Mouse (Mus musculus) kidney, adult 9 months (tissue): Measurements from ENCODE around the gene C2cd5.

ENCODE experiments used
- DNase-seq: peaks from one replicate; pipeline ENCODE4 v3.0.0; 2022

The C2cd5 gene

DNA sequence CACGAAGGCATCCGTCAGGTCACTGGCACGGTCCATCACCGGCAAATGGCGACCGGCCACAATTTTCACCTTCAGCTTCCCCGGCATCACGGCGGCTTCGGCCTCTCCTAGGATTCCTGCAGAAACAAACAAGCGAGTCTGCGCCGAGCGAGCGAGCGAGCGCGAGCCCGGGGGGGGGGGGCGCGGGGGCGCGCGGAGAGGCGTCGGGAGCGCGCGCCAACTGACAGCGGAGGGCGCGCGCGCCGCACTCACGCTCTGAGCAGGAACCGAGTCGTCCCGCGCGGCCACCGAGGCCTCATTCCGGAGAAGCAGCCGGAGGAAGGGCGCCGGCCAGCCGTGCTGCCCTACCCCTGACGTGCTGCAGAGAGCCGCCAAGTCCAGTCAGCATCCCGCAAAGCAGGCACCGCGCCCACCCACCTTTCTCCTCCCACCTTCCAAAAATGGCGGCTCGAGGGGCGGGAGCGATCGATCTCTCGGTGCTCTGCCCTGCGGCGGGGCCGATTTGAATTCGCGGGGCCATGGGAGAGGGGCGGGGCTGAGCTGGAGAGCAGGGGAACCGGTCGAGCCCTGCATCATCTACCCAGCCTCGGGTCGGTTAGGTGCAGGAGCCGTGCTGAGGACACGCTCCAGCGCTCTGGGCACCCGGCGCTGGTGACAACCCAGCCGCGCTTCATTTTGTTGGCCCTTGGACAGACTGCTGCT lies at the start of gene C2cd5:
Gene C2cd5 (minus strand): TSS at position 461 of the 702 bp plus-strand sequence.
- DNase-seq = peak; percentile 98

DNA sequence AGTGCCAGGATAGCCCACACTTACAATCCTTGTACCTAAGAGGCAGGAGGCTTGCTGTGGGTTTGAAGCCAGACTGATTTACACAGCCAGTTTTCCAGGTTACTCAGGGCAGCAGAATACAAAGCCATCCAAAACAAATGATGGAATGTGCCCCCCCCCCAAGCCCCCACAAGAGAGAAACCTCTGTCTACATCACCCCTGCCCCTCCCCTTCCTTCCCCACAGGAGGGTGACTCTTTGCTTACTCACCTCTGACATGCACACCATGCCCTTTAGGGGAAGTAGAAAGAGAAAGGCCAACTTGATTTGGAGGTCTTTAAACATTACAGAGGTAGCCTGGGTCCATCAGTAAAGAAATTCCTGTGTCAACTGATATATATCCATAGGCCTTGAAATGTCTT lies 48.9 kb upstream of the C2cd5 start:
- DNase-seq = no peak

DNA sequence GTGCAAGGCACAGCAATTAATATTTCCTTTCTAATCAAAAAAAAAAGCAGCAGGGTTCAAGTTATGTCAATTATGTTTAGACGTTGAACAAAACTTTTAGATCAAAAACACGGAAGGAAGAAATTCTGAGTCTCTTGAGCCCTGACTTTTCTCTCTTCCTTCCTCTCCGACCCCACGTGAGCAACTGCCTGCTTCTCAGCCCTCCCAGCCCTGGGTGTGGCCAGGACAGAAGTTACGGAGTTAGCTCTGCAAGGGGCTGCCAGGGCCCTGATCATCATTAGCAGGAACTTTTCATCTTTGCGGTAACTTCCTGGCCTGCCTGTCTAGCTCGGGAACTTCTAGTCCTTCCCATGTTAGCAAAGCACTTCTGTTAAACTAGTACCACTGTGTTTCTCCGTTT lies 46.8 kb upstream of the C2cd5 start:
- peak; percentile 62 for DNase-seq

DNA sequence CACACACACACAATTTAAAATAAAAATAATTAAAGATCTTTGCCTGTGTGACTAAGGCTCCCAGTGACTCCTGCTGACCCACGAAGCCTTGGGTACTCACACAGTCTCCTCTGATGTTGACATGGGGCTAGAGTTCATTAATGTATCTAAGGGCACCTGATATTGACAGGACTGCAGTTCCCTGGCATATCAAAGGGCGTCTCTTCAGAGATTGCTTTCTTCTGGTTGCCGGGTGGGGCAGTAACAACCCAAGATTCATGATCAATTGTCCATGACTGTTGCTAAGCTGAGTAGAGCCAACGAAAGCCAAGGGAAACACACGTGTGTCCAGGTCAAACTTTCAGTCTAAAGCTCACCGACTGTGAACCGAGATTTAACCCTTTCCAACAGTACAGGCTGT lies 45.1 kb upstream of the C2cd5 start:
- peak; percentile 80 for DNase-seq

GRCm38 (mm10) chr6:143144556-143144955 lies 44.6 kb upstream of the C2cd5 start:
- DNase-seq = no peak

DNA sequence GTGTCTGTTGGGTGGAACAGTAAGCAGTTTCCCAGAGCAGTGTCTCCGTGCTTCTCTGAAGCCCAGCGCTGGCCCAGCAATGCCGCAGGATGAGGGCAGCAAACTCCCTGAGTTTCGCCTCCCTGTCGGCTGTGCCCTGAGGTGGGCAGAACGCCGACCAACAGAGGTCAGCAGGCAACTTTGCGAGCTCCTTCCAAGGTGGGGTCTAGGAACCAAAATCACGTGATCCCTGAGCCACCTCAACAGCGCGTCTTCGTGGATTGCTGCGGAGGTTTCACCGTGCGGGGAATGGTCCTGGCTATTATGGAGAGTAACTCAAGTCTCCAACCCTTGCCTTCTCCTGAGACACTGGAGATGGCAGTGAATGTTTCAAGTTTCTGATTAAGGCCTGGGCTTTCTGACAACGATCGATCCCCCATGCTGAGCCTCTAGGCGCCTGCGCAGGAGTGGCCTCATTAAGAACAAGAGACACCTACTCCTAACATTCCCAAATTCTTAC lies 43.9 kb upstream of the C2cd5 start:
- DNase-seq = no peak

DNA sequence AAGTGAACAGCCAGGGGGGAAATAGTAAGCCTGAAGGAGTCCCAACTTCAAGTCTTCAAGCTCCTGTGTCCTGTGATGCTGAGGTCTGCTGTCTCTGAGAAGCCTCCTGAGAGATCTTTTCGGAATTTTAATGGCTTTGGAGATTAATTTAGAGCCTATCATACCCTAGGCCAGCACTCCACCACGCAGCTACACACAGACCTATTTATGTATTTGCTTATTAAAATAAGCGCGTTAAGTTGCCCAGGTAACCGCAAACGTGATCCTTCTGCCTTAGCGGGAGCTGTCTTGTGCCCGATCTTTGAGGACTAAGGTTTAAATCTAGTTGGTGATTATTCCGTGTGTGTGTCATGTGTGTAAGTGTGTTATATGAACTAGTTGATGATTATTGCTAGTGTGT lies 43.4 kb upstream of the C2cd5 start:
- no peak for DNase-seq

- DNase-seq = no peak
Measured at GRCm38 (mm10) chr6:143142861-143143260, 42.9 kb upstream of the C2cd5 start.

GRCm38 (mm10) chr6:143141624-143142592 lies 42.0 kb upstream of the C2cd5 start:
- DNase-seq = peak; percentile 71

GRCm38 (mm10) chr6:143140884-143141283 lies 40.9 kb upstream of the C2cd5 start:
- no peak for DNase-seq

GRCm38 (mm10) chr6:143139417-143139816 lies 39.5 kb upstream of the C2cd5 start:
- no peak for DNase-seq

- no peak for DNase-seq
Measured at GRCm38 (mm10) chr6:143137341-143137740, 37.4 kb upstream of the C2cd5 start.

GRCm38 (mm10) chr6:143136688-143137087 lies 36.7 kb upstream of the C2cd5 start:
- DNase-seq = no peak

DNA sequence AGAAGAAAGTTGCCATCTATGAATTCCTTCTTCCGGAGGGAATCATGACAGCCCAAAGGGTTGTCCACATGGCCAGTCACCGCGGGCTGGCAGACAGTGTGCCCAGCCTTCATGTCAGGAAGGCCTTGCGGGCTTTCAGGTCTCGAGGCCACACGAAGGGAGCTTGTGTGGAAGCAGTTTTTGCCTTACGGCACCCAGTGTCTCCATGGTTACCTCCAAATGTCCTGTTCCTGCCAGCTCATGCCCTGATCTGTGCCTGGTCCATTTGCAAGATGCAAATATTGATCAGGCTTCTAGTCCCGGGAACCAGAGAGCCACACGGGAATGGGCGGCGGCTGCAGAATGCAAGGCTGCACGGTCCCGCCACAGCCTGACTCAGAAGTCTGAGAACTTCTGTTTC lies 35.2 kb upstream of the C2cd5 start:
- DNase-seq = no peak

- no peak for DNase-seq
Measured at GRCm38 (mm10) chr6:143133150-143133549, 33.2 kb upstream of the C2cd5 start.

- no peak for DNase-seq
Measured at GRCm38 (mm10) chr6:143131895-143132652, 32.1 kb upstream of the C2cd5 start.

DNA sequence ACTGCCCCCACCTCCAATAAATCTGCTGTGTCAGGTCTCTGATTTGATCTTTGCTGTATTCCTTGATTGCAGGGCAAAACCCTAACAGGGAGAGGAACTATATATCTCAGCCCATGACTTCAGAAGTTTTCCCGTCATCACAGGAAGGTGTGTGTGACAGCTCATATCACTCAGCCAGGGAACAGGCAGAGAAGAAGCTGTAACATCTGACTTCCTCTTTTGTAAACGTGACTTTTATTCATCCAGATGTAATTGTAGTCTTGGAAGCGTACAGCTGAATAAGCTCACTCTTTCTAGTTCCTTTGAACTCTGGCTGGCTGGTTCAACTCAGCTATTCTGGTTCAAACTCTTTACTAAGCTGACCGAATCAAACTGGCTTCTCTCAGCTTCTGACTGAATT lies 30.5 kb upstream of the C2cd5 start:
- no peak for DNase-seq

GRCm38 (mm10) chr6:143129952-143130351 lies 30.0 kb upstream of the C2cd5 start:
- no peak for DNase-seq

DNA sequence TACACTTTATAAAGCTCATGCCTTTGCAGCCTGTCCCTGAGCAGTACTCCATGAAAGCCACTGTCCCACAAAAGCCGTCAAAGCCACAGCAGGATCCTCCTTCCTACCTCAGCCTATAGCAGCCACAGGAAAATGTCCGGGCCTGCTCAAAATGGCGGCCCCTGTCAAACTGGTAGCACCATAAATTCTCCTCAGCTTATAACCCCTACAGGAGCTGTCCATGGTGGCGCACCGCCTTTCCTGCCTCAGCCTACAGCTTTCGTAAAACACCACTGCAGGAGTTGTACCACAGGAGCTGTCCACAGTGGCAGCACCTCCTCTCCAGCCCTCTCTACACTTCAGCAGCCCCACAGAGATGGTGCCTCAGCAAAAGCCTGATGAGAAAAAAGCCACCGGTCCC lies 29.5 kb upstream of the C2cd5 start:
- DNase-seq = no peak

GRCm38 (mm10) chr6:143125721-143126120 lies 25.8 kb upstream of the C2cd5 start:
- DNase-seq = no peak

GRCm38 (mm10) chr6:143119325-143119724 lies 19.4 kb upstream of the C2cd5 start:
- DNase-seq = no peak

- no peak for DNase-seq
Measured at GRCm38 (mm10) chr6:143116779-143117178, 16.8 kb upstream of the C2cd5 start.

- DNase-seq = no peak
Measured at GRCm38 (mm10) chr6:143115505-143115904, 15.6 kb upstream of the C2cd5 start.
